Mouse (Mus musculus): ENCODE measurements at regions not wholly inside any gene's neighbourhood (a gene's known extent, or its start where the extent isn't known, plus 50 kb on each side); places are given as distances from the start of the nearest gene placed in this dataset.

- no peak overlapping the region for H3K4me3 ChIP-seq (replicated peaks in 1 of 3; ENCODE audit: low read depth in 2 of 3, low read length in 2 of 3, poor library complexity in 1 of 3)
- no peak overlapping the region for H3K27ac ChIP-seq (ENCODE audit: insufficient read depth, low read depth)
- H3K36me3 ChIP-seq (replicated peaks in 1 of 2; ENCODE audit: control insufficient read depth in 1 of 2, insufficient read depth in 1 of 2, low read length in 1 of 2): no peaks in the 10 kb centered on the region
- DNase-seq (ENCODE audit: extremely low read depth): no peak
- peaks cover 0 to under 1% of the 10 kb centered on the region in 2 experiments; a peak in 1 of 4 replicates for H3K4me1 ChIP-seq (ENCODE audit: control insufficient read depth in 1 of 2, insufficient read depth in 2 of 2)
- dilution Hi-C loops (cut with MboI; ENCODE audit: extremely low pct_ligation_motif_present, extremely low pct_unique_long_range_greater_than_20kb, low sequenced_read_pairs) (no loop called here), in situ Hi-C loops (cut with MboI; ENCODE audit: low pct_ligation_motif_present, low pct_unique_long_range_greater_than_20kb, low sequenced_read_pairs) (no loop called here)
- H3K9ac ChIP-seq (ENCODE audit: insufficient read depth, low read depth): no peak overlapping the region
- H3K4me2 ChIP-seq (ENCODE audit: insufficient read depth, low read depth, poor library complexity, severe bottlenecking): no peak overlapping the region
- H3K9me3 ChIP-seq (replicated peaks; ENCODE audit: low read length): no peaks in the 10 kb centered on the region
- H3K79me2 ChIP-seq (replicated peaks; ENCODE audit: control insufficient read depth, extremely low read depth, insufficient read depth, poor library complexity, severe bottlenecking): no peaks in the 10 kb centered on the region
- TF ChIP-seq NELFE (IDR thresholded peaks at IDR 0.05; ENCODE audit: low read depth, low read length): no peak
- TF ChIP-seq CHD2 (IDR thresholded peaks at IDR 0.05; ENCODE audit: low read length): no peak
- no peak for TF ChIP-seq TCF12 (IDR thresholded peaks at IDR 0.05; ENCODE audit: low read depth, low read length)
- TF ChIP-seq PAX5 (IDR thresholded peaks at IDR 0.05; ENCODE audit: low read length): no peak
- no peak for TF ChIP-seq ZNF384 (IDR thresholded peaks at IDR 0.05; ENCODE audit: low read depth, low read length)
- no peak for TF ChIP-seq CHD1 (IDR thresholded peaks at IDR 0.05; ENCODE audit: low read depth, low read length)
- no peak for TF ChIP-seq MXI1 (IDR thresholded peaks at IDR 0.05; ENCODE audit: low read depth, low read length)
- no peaks in the 10 kb centered on the region for H3K27me3 ChIP-seq (replicated peaks)
Observed at GRCm38 (mm10) chr1:137814556-137814955, 361.0 kb downstream of the Ptprc start.

- dilution Hi-C loops (cut with MboI; ENCODE audit: extremely low pct_ligation_motif_present, extremely low pct_unique_long_range_greater_than_20kb, low sequenced_read_pairs) (no loop called here), in situ Hi-C loops (cut with MboI; ENCODE audit: low pct_ligation_motif_present, low pct_unique_long_range_greater_than_20kb, low sequenced_read_pairs) (no loop called here)
- Histone ChIP-seq H3K4me1 (ENCODE audit: control insufficient read depth in 1 of 2, insufficient read depth in 2 of 2) (peaks cover 0 to 9% of the 10 kb centered on the region in 2 experiments; a peak in 1 of 4 replicates), H3K36me3 (replicated peaks in 1 of 2; ENCODE audit: control insufficient read depth in 1 of 2, insufficient read depth in 1 of 2, low read length in 1 of 2) (no peaks in the 10 kb centered on the region), H3K27me3 (replicated peaks) (no peaks in the 10 kb centered on the region), H3K79me2 (replicated peaks; ENCODE audit: control insufficient read depth, extremely low read depth, insufficient read depth, poor library complexity, severe bottlenecking) (no peaks in the 10 kb centered on the region), H3K9ac (ENCODE audit: insufficient read depth, low read depth) (no peak overlapping the region), H3K27ac (ENCODE audit: insufficient read depth, low read depth) (no peak overlapping the region), H3K9me3 (replicated peaks; ENCODE audit: low read length) (no peaks in the 10 kb centered on the region), H3K4me3 (replicated peaks in 1 of 3; ENCODE audit: low read depth in 2 of 3, low read length in 2 of 3, poor library complexity in 1 of 3) (no peak overlapping the region), H3K4me2 (ENCODE audit: insufficient read depth, low read depth, poor library complexity, severe bottlenecking) (no peak overlapping the region)
- no peak for DNase-seq (ENCODE audit: extremely low read depth)
- TF ChIP-seq USF2 (conservative IDR thresholded peaks at IDR 0.05; ENCODE audit: low read depth, low read length) (no peak), JUND (conservative IDR thresholded peaks at IDR 0.05; ENCODE audit: low read depth, low read length) (no peak), ZC3H11A (IDR thresholded peaks at IDR 0.05; ENCODE audit: low read depth, low read length) (no peak), GABPA (IDR thresholded peaks at IDR 0.05; ENCODE audit: insufficient replicate concordance, low read depth, low read length) (no peak), UBTF (IDR thresholded peaks at IDR 0.05; ENCODE audit: low read depth, low read length) (no peak), ZMIZ1 (IDR thresholded peaks at IDR 0.05; ENCODE audit: low read depth, low read length) (no peak), IRF4 (IDR thresholded peaks at IDR 0.05; ENCODE audit: low read depth, low read length) (no peak), NELFE (IDR thresholded peaks at IDR 0.05; ENCODE audit: low read depth, low read length) (no peak), JUN (IDR thresholded peaks at IDR 0.05; ENCODE audit: insufficient read depth, low read depth, low read length) (no peak), RCOR1 (conservative IDR thresholded peaks at IDR 0.05; ENCODE audit: low read depth, low read length) (no peak), CHD1 (IDR thresholded peaks at IDR 0.05; ENCODE audit: low read depth, low read length) (no peak), ETS1 (conservative IDR thresholded peaks at IDR 0.05; ENCODE audit: low read depth, low read length) (no peak), NRF1 (IDR thresholded peaks at IDR 0.05; ENCODE audit: low read depth, low read length) (no peak), BHLHE40 (IDR thresholded peaks at IDR 0.05; ENCODE audit: low read depth, low read length) (no peak), MXI1 (IDR thresholded peaks at IDR 0.05; ENCODE audit: low read depth, low read length) (no peak), RAD21 (IDR thresholded peaks at IDR 0.05; ENCODE audit: low read depth, low read length) (no peak), E2F4 (IDR thresholded peaks at IDR 0.05; ENCODE audit: insufficient replicate concordance, low read depth, low read length) (no peak), SIN3A (IDR thresholded peaks at IDR 0.05; ENCODE audit: low read length) (no peak)
Observed at GRCm38 (mm10) chr1:137813716-137814115, 361.8 kb downstream of the Ptprc start.
